Mouse (Mus musculus): Measurements from ENCODE around the gene Cadm2. TPM values are rescaled to one million over a fixed set of nuclear protein-coding genes. Genes with fewer than 3 reads are reported as not detected.

Cadm2 gene
- polyA plus RNA-seq, 2 experiments = 2.8 to 3.8 TPM

- Histone ChIP-seq H3K9me3 (ENCODE audit: control insufficient read depth, low read length) (no peaks in the 10 kb centered on the region), H3K4me1 (ENCODE audit: control insufficient read depth, insufficient read depth, low read length) (no peaks in the 10 kb centered on the region), H3K9ac (ENCODE audit: low read depth, low read length, severe bottlenecking) (no peak overlapping the region), H3K4me2 (replicated peaks; ENCODE audit: low read depth, low read length, severe bottlenecking) (no peak overlapping the region), H3K27ac (replicated peaks; ENCODE audit: low read depth, low read length) (no peak overlapping the region), H3K36me3 (ENCODE audit: control insufficient read depth, insufficient read depth, low read length) (no peaks in the 10 kb centered on the region), H3K4me3 (replicated peaks; ENCODE audit: low read length) (no peak overlapping the region), H3K27me3 (ENCODE audit: control insufficient read depth, insufficient read depth, low read length) (no peaks in the 10 kb centered on the region)
- 91% methylated on average over 2 of the region's 2 CpGs for WGBS
- TF ChIP-seq POLR2A (IDR thresholded peaks at IDR 0.05; ENCODE audit: borderline replicate concordance, extremely low read depth, insufficient read depth, insufficient read length) = no peak
- DNase-seq (ENCODE audit: low spot score) (no peak), ATAC-seq (ENCODE audit: low FRiP score, low read depth) (no peak)
Observed at GRCm38 (mm10) chr16:66748533-66748932, 872.2 kb downstream of the Cadm2 start.

- no peak for TF ChIP-seq POLR2A (IDR thresholded peaks at IDR 0.05; ENCODE audit: borderline replicate concordance, extremely low read depth, insufficient read depth, insufficient read length)
- ATAC-seq (ENCODE audit: low FRiP score, low read depth) (no peak), DNase-seq (ENCODE audit: low spot score) (no peak)
- WGBS = 70% methylated on average over 3 of the region's 3 CpGs
- Histone ChIP-seq H3K4me1 (ENCODE audit: control insufficient read depth, insufficient read depth, low read length) (no peaks in the 10 kb centered on the region), H3K27me3 (ENCODE audit: control insufficient read depth, insufficient read depth, low read length) (no peaks in the 10 kb centered on the region), H3K27ac (replicated peaks; ENCODE audit: low read depth, low read length) (no peak overlapping the region), H3K36me3 (ENCODE audit: control insufficient read depth, insufficient read depth, low read length) (no peaks in the 10 kb centered on the region), H3K4me2 (replicated peaks; ENCODE audit: low read depth, low read length, severe bottlenecking) (no peak overlapping the region), H3K9me3 (ENCODE audit: control insufficient read depth, low read length) (no peaks in the 10 kb centered on the region), H3K4me3 (replicated peaks; ENCODE audit: low read length) (no peak overlapping the region), H3K9ac (ENCODE audit: low read depth, low read length, severe bottlenecking) (no peak overlapping the region)
Observed at GRCm38 (mm10) chr16:66731212-66731611, 889.5 kb downstream of the Cadm2 start.

GRCm38 (mm10) chr16:66706476-66706875 lies 914.2 kb downstream of the Cadm2 start:
- Histone ChIP-seq H3K36me3 (ENCODE audit: control insufficient read depth, insufficient read depth, low read length) (no peaks in the 10 kb centered on the region), H3K4me1 (ENCODE audit: control insufficient read depth, insufficient read depth, low read length) (no peaks in the 10 kb centered on the region), H3K4me2 (replicated peaks; ENCODE audit: low read depth, low read length, severe bottlenecking) (no peak overlapping the region), H3K27ac (replicated peaks; ENCODE audit: low read depth, low read length) (no peak overlapping the region), H3K27me3 (ENCODE audit: control insufficient read depth, insufficient read depth, low read length) (no peaks in the 10 kb centered on the region), H3K4me3 (replicated peaks; ENCODE audit: low read length) (no peak overlapping the region), H3K9ac (ENCODE audit: low read depth, low read length, severe bottlenecking) (no peak overlapping the region), H3K9me3 (ENCODE audit: control insufficient read depth, low read length) (no peaks in the 10 kb centered on the region)
- no peak for TF ChIP-seq POLR2A (IDR thresholded peaks at IDR 0.05; ENCODE audit: borderline replicate concordance, extremely low read depth, insufficient read depth, insufficient read length)
- no peak for DNase-seq (ENCODE audit: low spot score)
- ATAC-seq (ENCODE audit: low FRiP score, low read depth) = no peak
- 74% methylated on average over 3 of the region's 3 CpGs for whole genome bisulfite sequencing

GRCm38 (mm10) chr16:66694783-66695182 lies 925.9 kb downstream of the Cadm2 start:
- Histone ChIP-seq H3K4me1 (ENCODE audit: control insufficient read depth, insufficient read depth, low read length) (no peaks in the 10 kb centered on the region), H3K4me2 (replicated peaks; ENCODE audit: low read depth, low read length, severe bottlenecking) (no peak overlapping the region), H3K9ac (ENCODE audit: low read depth, low read length, severe bottlenecking) (no peak overlapping the region), H3K27me3 (ENCODE audit: control insufficient read depth, insufficient read depth, low read length) (no peaks in the 10 kb centered on the region), H3K36me3 (ENCODE audit: control insufficient read depth, insufficient read depth, low read length) (no peaks in the 10 kb centered on the region), H3K9me3 (ENCODE audit: control insufficient read depth, low read length) (no peaks in the 10 kb centered on the region), H3K4me3 (replicated peaks; ENCODE audit: low read length) (no peak overlapping the region), H3K27ac (replicated peaks; ENCODE audit: low read depth, low read length) (no peak overlapping the region)
- TF ChIP-seq POLR2A (IDR thresholded peaks at IDR 0.05; ENCODE audit: borderline replicate concordance, extremely low read depth, insufficient read depth, insufficient read length) = no peak
- DNase-seq (ENCODE audit: low spot score) = no peak
- ATAC-seq (ENCODE audit: low FRiP score, low read depth) = no peak

- DNase-seq (ENCODE audit: low spot score) (no peak), ATAC-seq (ENCODE audit: low FRiP score, low read depth) (no peak)
- H3K4me2 ChIP-seq (replicated peaks; ENCODE audit: low read depth, low read length, severe bottlenecking) = no peak overlapping the region
- no peak overlapping the region for H3K27ac ChIP-seq (replicated peaks; ENCODE audit: low read depth, low read length)
- no peaks in the 10 kb centered on the region for H3K9me3 ChIP-seq (ENCODE audit: control insufficient read depth, low read length)
- H3K4me3 ChIP-seq (replicated peaks; ENCODE audit: low read length) = no peak overlapping the region
- no peak overlapping the region for H3K9ac ChIP-seq (ENCODE audit: low read depth, low read length, severe bottlenecking)
- TF ChIP-seq POLR2A (IDR thresholded peaks at IDR 0.05; ENCODE audit: borderline replicate concordance, extremely low read depth, insufficient read depth, insufficient read length) = no peak
- H3K36me3 ChIP-seq (ENCODE audit: control insufficient read depth, insufficient read depth, low read length) = no peaks in the 10 kb centered on the region
- no peaks in the 10 kb centered on the region for H3K4me1 ChIP-seq (ENCODE audit: control insufficient read depth, insufficient read depth, low read length)
- no peaks in the 10 kb centered on the region for H3K27me3 ChIP-seq (ENCODE audit: control insufficient read depth, insufficient read depth, low read length)
Observed at GRCm38 (mm10) chr16:66677241-66677640, 943.5 kb downstream of the Cadm2 start.

GRCm38 (mm10) chr16:66651013-66651362 lies 969.7 kb downstream of the Cadm2 start:
- Histone ChIP-seq H3K4me3 (replicated peaks; ENCODE audit: low read length) (no peak overlapping the region), H3K9me3 (ENCODE audit: control insufficient read depth, low read length) (no peaks in the 10 kb centered on the region), H3K4me1 (ENCODE audit: control insufficient read depth, insufficient read depth, low read length) (no peaks in the 10 kb centered on the region), H3K4me2 (replicated peaks; ENCODE audit: low read depth, low read length, severe bottlenecking) (no peak overlapping the region), H3K27ac (replicated peaks; ENCODE audit: low read depth, low read length) (no peak overlapping the region), H3K9ac (ENCODE audit: low read depth, low read length, severe bottlenecking) (no peak overlapping the region), H3K27me3 (ENCODE audit: control insufficient read depth, insufficient read depth, low read length) (no peaks in the 10 kb centered on the region), H3K36me3 (ENCODE audit: control insufficient read depth, insufficient read depth, low read length) (no peaks in the 10 kb centered on the region)
- no peak for ATAC-seq (ENCODE audit: low FRiP score, low read depth)
- TF ChIP-seq POLR2A (IDR thresholded peaks at IDR 0.05; ENCODE audit: borderline replicate concordance, extremely low read depth, insufficient read depth, insufficient read length) = no peak
- DNase-seq (ENCODE audit: low spot score) = no peak
- 68% methylated on average over 1 of the region's 1 CpGs for WGBS
